Mouse (Mus musculus) heart, postnatal 0 days (tissue): ENCODE data around the gene Get4. TPM values are rescaled to one million over a fixed set of nuclear protein-coding genes. Genes with fewer than 3 reads are reported as not detected.

Source experiments
- ATAC-seq: fragments of 200-750 bp; cut with Nextera tagmentation; 2 replicates; pipeline ENCODE4 v1.8.0; 2017; ENCODE audit warnings: low read depth, moderate number of reproducible peaks, moderate library complexity; ENCODE audit not compliant: insufficient read depth
- DNase-seq: peaks from one replicate; pipeline ENCODE4 v3.0.0-alpha.2; 2016; ENCODE audit warnings: low spot score
- H3K27ac ChIP-seq: fragments of 300-500 bp; sonication (generic); 2 replicates; pipeline ENCODE4 v1.5.1; 2014; ENCODE audit warnings: low read depth, mild to moderate bottlenecking
- H3K27me3 ChIP-seq: fragments of 300-500 bp; sonication (generic); 2 replicates; pipeline ENCODE4 v1.6.1; 2014; ENCODE audit warnings: low read length, mixed read lengths; ENCODE audit not compliant: control insufficient read depth, insufficient read depth
- H3K36me3 ChIP-seq: fragments of 300-500 bp; sonication (generic); replicated peaks from 2 replicates; pipeline ENCODE4 v1.6.1; 2014; ENCODE audit warnings: low read length, mixed read lengths; ENCODE audit not compliant: control insufficient read depth, insufficient read depth
- H3K4me1 ChIP-seq: fragments of 300-500 bp; sonication (generic); 2 replicates; pipeline ENCODE4 v1.6.1; 2014; ENCODE audit warnings: antibody characterized with exemption; ENCODE audit not compliant: control insufficient read depth, insufficient read depth
- H3K4me2 ChIP-seq: fragments of 300-500 bp; sonication (generic); 2 replicates; pipeline ENCODE4 v1.6.1; 2014; ENCODE audit warnings: low read depth, mild to moderate bottlenecking, low read length, moderate library complexity
- H3K4me3 ChIP-seq: fragments of 300-500 bp; sonication (generic); 2 replicates; pipeline ENCODE4 v1.5.1; 2014; ENCODE audit warnings: low read depth, low read length
- H3K9ac ChIP-seq: fragments of 300-500 bp; sonication (generic); replicated peaks from 2 replicates; pipeline ENCODE4 v1.6.1; 2014; ENCODE audit warnings: low read depth, low read length, mixed read lengths
- H3K9me3 ChIP-seq: fragments of 300-500 bp; sonication (generic); replicated peaks from 2 replicates; pipeline ENCODE4 v1.6.1; 2016; ENCODE audit warnings: low read length; ENCODE audit not compliant: control insufficient read depth
- CTCF ChIP-seq: IDR thresholded peaks from 2 replicates; pipeline ENCODE4 v1.5.1; 2016; ENCODE audit warnings: antibody characterized with exemption, control low read depth, low read depth
- EP300 ChIP-seq: IDR thresholded peaks from 2 replicates; pipeline ENCODE4 v1.6.1; 2016; ENCODE audit warnings: antibody characterized with exemption, low read depth
- WGBS: fragments of 180-500 bp; shearing (Covaris S2); extraction: QIAGEN DNeasy Blood & Tissue Kit; methylation state at CpG from one replicate; pipeline ENCODE4 v1.1.7; 2014; 5-methylcytosine and 5-hydroxymethylcytosine counted together
- polyA plus RNA-seq: library from polyadenylated mRNA; unstranded; fragments of >200 nt; fragmentation: Nextera tagmentation; extraction: Ambion mirVana; gene quantifications from 2 replicates; pipeline ENCODE4 v1.2.1, GENCODE M21; 2015
- total RNA-seq: library from RNA; depleted of rRNA; stranded (reverse); fragments of >200 nt; gene quantifications from 2 replicates; pipeline ENCODE4 v1.2.3, GENCODE M21; 2014; ENCODE audit warnings: low replicate concordance

The Get4 gene
- total and polyA plus RNA-seq, 2 experiments from 2014 or later: 61.6 to 153 TPM

- Histone ChIP-seq H3K27me3 (no peaks in the 10 kb centered on the region), H3K9ac (no peak overlapping the region), H3K4me2 (no peak overlapping the region), H3K9me3 (no peaks in the 10 kb centered on the region), H3K36me3 (peaks cover 84% of the 10 kb centered on the region), H3K4me3 (no peak overlapping the region), H3K27ac (no peak overlapping the region), H3K4me1 (no peaks in the 10 kb centered on the region)
- DNase-seq: no peak
- no peak for TF ChIP-seq EP300
- no peak for TF ChIP-seq CTCF
- 86% methylated on average over 2 of the region's 2 CpGs for WGBS
- ATAC-seq: no peak
Measured at GRCm38 (mm10) chr5:139227645-139228044, 24.5 kb upstream of the Get4 start.

GRCm38 (mm10) chr5:139228318-139228717 is 23.8 kb upstream of the Get4 start:
- H3K36me3 ChIP-seq: peaks cover 85% of the 10 kb centered on the region
- WGBS: 91% methylated on average over 3 of the region's 3 CpGs

GRCm38 (mm10) chr5:139229716-139230115 is 22.4 kb upstream of the Get4 start:
- Histone ChIP-seq H3K4me3 (no peak overlapping the region), H3K9me3 (no peaks in the 10 kb centered on the region), H3K9ac (no peak overlapping the region), H3K27me3 (no peaks in the 10 kb centered on the region), H3K27ac (no peak overlapping the region), H3K4me1 (no peaks in the 10 kb centered on the region), H3K36me3 (peaks cover 85% of the 10 kb centered on the region), H3K4me2 (no peak overlapping the region)
- 95% methylated on average over 3 of the region's 3 CpGs for WGBS
- no peak for ATAC-seq
- no peak for TF ChIP-seq EP300
- TF ChIP-seq CTCF: no peak
- DNase-seq: no peak

More at GRCm38 (mm10) chr5:139228318-139228717, 23.8 kb upstream of the Get4 start:
- H3K27me3 ChIP-seq: no peaks in the 10 kb centered on the region
- DNase-seq: no peak
- H3K9me3 ChIP-seq: no peaks in the 10 kb centered on the region
- H3K4me2 ChIP-seq: no peak overlapping the region
- H3K4me1 ChIP-seq: no peaks in the 10 kb centered on the region
- no peak overlapping the region for H3K9ac ChIP-seq
- H3K4me3 ChIP-seq: no peak overlapping the region
- no peak overlapping the region for H3K27ac ChIP-seq
- TF ChIP-seq CTCF: no peak
- TF ChIP-seq EP300: no peak
- ATAC-seq: no peak

- ATAC-seq (no peak), DNase-seq (no peak)
- no peaks in the 10 kb centered on the region for H3K27me3 ChIP-seq
- peaks cover 88% of the 10 kb centered on the region for H3K36me3 ChIP-seq
- no peak overlapping the region for H3K4me2 ChIP-seq
- no peak overlapping the region for H3K9ac ChIP-seq
- H3K4me1 ChIP-seq: no peaks in the 10 kb centered on the region
- H3K4me3 ChIP-seq: no peak overlapping the region
- H3K9me3 ChIP-seq: no peaks in the 10 kb centered on the region
- WGBS: 78% methylated on average over 3 of the region's 3 CpGs
- TF ChIP-seq EP300: no peak
- TF ChIP-seq CTCF: no peak
- H3K27ac ChIP-seq: no peak overlapping the region
Measured at GRCm38 (mm10) chr5:139232083-139232482, 20.0 kb upstream of the Get4 start.

DNA sequence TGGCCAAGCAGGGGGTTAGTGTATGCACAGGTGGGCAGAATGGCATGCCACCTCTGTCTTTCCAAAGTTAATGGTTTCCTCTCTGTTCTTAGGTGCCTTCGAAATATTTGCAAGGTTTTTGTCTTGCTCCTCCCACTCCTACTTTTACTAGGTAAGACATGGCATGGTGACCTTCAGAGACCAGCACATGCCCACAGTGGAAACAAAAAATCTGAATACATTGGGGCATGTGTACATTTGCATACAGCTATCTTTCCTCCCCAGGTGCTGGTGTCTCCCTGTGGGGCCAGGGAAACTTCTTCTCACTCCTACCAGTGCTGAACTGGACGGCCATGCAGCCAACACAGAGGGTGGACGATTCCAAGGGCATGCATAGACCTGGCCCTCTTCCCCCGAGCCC is 17.7 kb upstream of the Get4 start:
- H3K27me3 ChIP-seq: no peaks in the 10 kb centered on the region
- ATAC-seq (no peak), DNase-seq (no peak)
- TF ChIP-seq EP300 (no peak), CTCF (no peak)
- H3K9ac ChIP-seq: no peak overlapping the region
- H3K27ac ChIP-seq: no peak overlapping the region
- H3K4me2 ChIP-seq: no peak overlapping the region
- H3K4me3 ChIP-seq: no peak overlapping the region
- H3K36me3 ChIP-seq: peaks cover 91% of the 10 kb centered on the region
- 87% methylated on average over 4 of the region's 4 CpGs for WGBS
- no peaks in the 10 kb centered on the region for H3K4me1 ChIP-seq
- no peaks in the 10 kb centered on the region for H3K9me3 ChIP-seq

GRCm38 (mm10) chr5:139237436-139237835 is 14.7 kb upstream of the Get4 start:
- Histone ChIP-seq H3K27ac (no peak overlapping the region), H3K9ac (no peak overlapping the region), H3K36me3 (peaks cover 88% of the 10 kb centered on the region), H3K4me2 (no peak overlapping the region), H3K4me3 (no peak overlapping the region), H3K4me1 (no peaks in the 10 kb centered on the region), H3K9me3 (no peaks in the 10 kb centered on the region), H3K27me3 (no peaks in the 10 kb centered on the region)
- ATAC-seq (no peak), DNase-seq (no peak)
- TF ChIP-seq EP300 (no peak), CTCF (no peak)
- WGBS: 81% methylated on average over 4 of the region's 4 CpGs
